ENCODE assay signal across 12 mouse cellular contexts in the genomic region with DNA sequence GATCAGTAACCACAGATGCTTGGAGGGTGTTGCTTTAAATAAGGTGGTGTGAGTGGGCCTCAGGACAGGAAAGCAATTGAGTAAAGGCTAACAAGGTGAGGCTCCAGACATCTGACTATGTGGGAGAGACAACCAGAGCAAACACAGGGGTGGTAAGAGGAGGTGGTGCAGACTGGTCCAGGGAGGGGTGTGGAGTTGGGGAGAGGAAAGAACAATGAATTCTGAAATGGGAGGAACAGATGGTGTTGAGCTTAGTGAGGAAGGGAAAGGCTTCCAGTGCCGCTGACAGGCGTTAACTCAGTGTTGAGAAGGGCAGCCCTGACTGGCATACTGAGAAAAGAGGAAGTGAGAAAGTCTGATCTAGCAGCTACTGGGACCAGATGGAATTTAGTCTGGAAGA.
DNase-seq lines count a peak whose midpoint lies in the region; ATAC-seq lines count a peak whose summit lies in the region.
"Had no signal": no experiment of that assay in that cellular context is flagged by ENCODE, and none has a peak within 500 bp of the region (broad histone marks: within the 10 kb centered on the region; RNA-seq: fewer than 3 reads in every experiment).

No protein-coding gene starts in this region.

- peak; percentile 96 for ATAC-seq in forebrain, embryonic 15.5 days (replicated peaks)

- H3K27me3 ChIP-seq in forebrain, embryonic 15.5 days, result no peaks in the 10 kb centered on the region
- H3K27me3 ChIP-seq: hindbrain, embryonic 12.5 days had no signal

- peaks cover 10% of the 10 kb centered on the region; the same call in 1 of the 2 replicates for H3K4me1 ChIP-seq in forebrain, embryonic 15.5 days
- H3K4me1 ChIP-seq: hindbrain, embryonic 12.5 days had no signal

- no peaks in the 10 kb centered on the region for H3K36me3 ChIP-seq in forebrain, embryonic 15.5 days
- H3K36me3 ChIP-seq: hindbrain, embryonic 12.5 days had no signal

- no peaks in the 10 kb centered on the region for H3K9me3 ChIP-seq in forebrain, embryonic 15.5 days

- H3K4me2 ChIP-seq in forebrain, embryonic 15.5 days (replicated peaks), result no peak overlapping the region
- H3K4me2 ChIP-seq: hindbrain, embryonic 12.5 days had no signal

- 30% methylated on average over 2 of the region's 2 CpGs for WGBS in forebrain, embryonic 15.5 days

- H3K27ac ChIP-seq in forebrain, embryonic 15.5 days (replicated peaks), result peak overlapping the region; percentile 55
- H3K27ac ChIP-seq: hindbrain, embryonic 12.5 days had no signal

- H3K9ac ChIP-seq in forebrain, embryonic 15.5 days (replicated peaks), result no peak overlapping the region
- H3K9ac ChIP-seq: hindbrain, embryonic 12.5 days had no signal

- H3K4me3 ChIP-seq in forebrain, embryonic 15.5 days, result no peak overlapping the region
- H3K4me3 ChIP-seq: hindbrain, embryonic 12.5 days had no signal

- DNase-seq in layer of hippocampus, adult 11-12 months (ENCODE audit: low spot score), result peak; percentile 61
- DNase-seq in layer of hippocampus, postnatal 25 days (ENCODE audit: extremely low spot score in 1 of 2, low spot score in 1 of 2), result no peak
- DNase-seq in layer of hippocampus, adult 9-11 months, result peak; percentile 80
- DNase-seq in right cerebral cortex, postnatal 25 days, result peak; percentile 23
- no peak for DNase-seq in thymus, postnatal 0 days (ENCODE audit: low spot score)
- no peak for DNase-seq in gastrocnemius, adult 8-10 months (ENCODE audit: low spot score in 2 of 2)
- DNase-seq: cerebellum, adult 9-10 months; kidney, adult 18-20 months; lung, adult 18-20 months; spleen, adult 18-20 months had no signal

Comparison
In these comparisons a context has a peak if more than half of its experiments do, and no peak if none do; other contexts are left out.
1. DNase-seq: peak in layer of hippocampus, adult 11-12 months (single experiment), layer of hippocampus, adult 9-11 months (single experiment) and right cerebral cortex, postnatal 25 days (single experiment); none in layer of hippocampus, postnatal 25 days (0 of 2), thymus, postnatal 0 days (single experiment) and gastrocnemius, adult 8-10 months (0 of 2).